Mouse (Mus musculus) thymus, adult 18-20 months (tissue): Measurements from ENCODE around the gene Cuta.

ENCODE experiments used
- DNase-seq, 2 experiments: peaks; one replicate each; pipeline ENCODE4 v3.0.0; 2022; ENCODE audit warnings: mixed read lengths in 2 of 2

The Cuta gene

GRCm38 (mm10) chr17:26884995-26885926 lies 54.1 kb downstream of the Cuta start:
- DNase-seq: peak; percentile 55 to 58
